In genomic region chr2:156432874-156433868, GRCm38 (mm10) we compare ENCODE assay signal across 8 mouse cellular contexts. TPM values are rescaled to one million over a fixed set of nuclear protein-coding genes. Genes with fewer than 3 reads are reported as not detected.
DNase-seq lines count a peak whose midpoint lies in the region; ATAC-seq lines count a peak whose summit lies in the region.

No protein-coding gene starts in this region.

- H3K27ac ChIP-seq in hindbrain, embryonic 16.5 days (ENCODE audit: low read depth, low read length) = no peak overlapping the region

- no peak overlapping the region for H3K4me2 ChIP-seq in hindbrain, embryonic 16.5 days (ENCODE audit: low read length)

- no peak overlapping the region for H3K9ac ChIP-seq in hindbrain, embryonic 16.5 days (ENCODE audit: low read depth, low read length)

- H3K4me3 ChIP-seq in hindbrain, embryonic 16.5 days (ENCODE audit: low read length) = no peak overlapping the region

- H3K27me3 ChIP-seq in hindbrain, embryonic 16.5 days (replicated peaks; ENCODE audit: control insufficient read depth, insufficient read depth, low read length) = no peaks in the 10 kb centered on the region

- WGBS in hindbrain, embryonic 16.5 days = 41% methylated on average over 9 of the region's 9 CpGs

- H3K4me1 ChIP-seq in hindbrain, embryonic 16.5 days (ENCODE audit: control insufficient read depth, insufficient read depth, low read depth, low read length) = no peaks in the 10 kb centered on the region

- no peaks in the 10 kb centered on the region for H3K9me3 ChIP-seq in hindbrain, embryonic 16.5 days (ENCODE audit: control insufficient read depth, low read length)

- no peaks in the 10 kb centered on the region for H3K36me3 ChIP-seq in hindbrain, embryonic 16.5 days (ENCODE audit: control insufficient read depth, insufficient read depth, low read length)

- DNase-seq in ovary, adult 18-20 months (ENCODE audit: low spot score) = peak; percentile 70
- no peak for DNase-seq in ovary, postnatal 10 days (ENCODE audit: low spot score)
- DNase-seq in liver = peak; percentile 36
- DNase-seq in testis, postnatal 10 days (ENCODE audit: low spot score) = peak; percentile 74

- peak; percentile 43; the same call in 1 of the 2 replicates for ATAC-seq in hindbrain, embryonic 16.5 days
- no peak for ATAC-seq in cerebellum, adult (ENCODE audit: insufficient number of reproducible peaks, low FRiP score, low TSS enrichment)
- no peak for ATAC-seq in megakaryocyte, adult 5-6 weeks (ENCODE audit: poor library complexity, severe bottlenecking)
- no peak for ATAC-seq in frontal cortex, adult (ENCODE audit: low TSS enrichment)

RNA-seq across cellular contexts. Expression of gene Epb41l1, which starts 12.5 kb away (rescaled TPM):
- 15.7 and 17.0 TPM in 2 replicates for polyA plus RNA-seq in hindbrain, embryonic 16.5 days (2015; fragmentation: Nextera tagmentation; extraction: Ambion mirVana)
- total RNA-seq in megakaryocyte, adult 5-6 weeks (2015) = 0.71 and 0.98 TPM in 2 replicates
- 0.48 and 0.69 TPM in 2 replicates for total RNA-seq in megakaryocyte, adult 5-6 weeks (2017)
